Mouse (Mus musculus): ENCODE measurements around the gene Dapk1. TPM values are rescaled to one million over a fixed set of nuclear protein-coding genes. Genes with fewer than 3 reads are reported as not detected.

Gene Dapk1
- polyA plus RNA-seq, 1 experiment from 2014 or later, result 4.8 TPM

- Histone ChIP-seq H3K27ac (replicated peaks) (no peak overlapping the region), H3K27me3 (ENCODE audit: control insufficient read depth, insufficient read depth, low read length) (no peaks in the 10 kb centered on the region), H3K9ac (ENCODE audit: low read length) (no peak overlapping the region), H3K9me3 (ENCODE audit: control insufficient read depth, low read length) (no peaks in the 10 kb centered on the region), H3K36me3 (ENCODE audit: control insufficient read depth, insufficient read depth, low read length) (no peaks in the 10 kb centered on the region), H3K4me1 (replicated peaks; ENCODE audit: control insufficient read depth, insufficient read depth) (peaks cover 3% of the 10 kb centered on the region; the same call in 1 of the 2 replicates), H3K4me3 (ENCODE audit: low read depth, low read length) (no peak overlapping the region), H3K4me2 (replicated peaks; ENCODE audit: low read depth) (no peak overlapping the region)
- DNase-seq (ENCODE audit: low spot score), result no peak
- ATAC-seq (ENCODE audit: low FRiP score, low TSS enrichment), result no peak
- TF ChIP-seq CTCF (IDR thresholded peaks at IDR 0.05; ENCODE audit: low read depth) (no peak), EP300 (optimal IDR thresholded peaks at IDR 0.05) (no peak)
- WGBS, result 82% methylated on average over 9 of the region's 9 CpGs
Observed at GRCm38 (mm10) chr13:60735306-60735705, 133.6 kb downstream of the Dapk1 start.

- Histone ChIP-seq H3K4me2 (replicated peaks; ENCODE audit: low read depth) (no peak overlapping the region), H3K4me1 (replicated peaks; ENCODE audit: control insufficient read depth, insufficient read depth) (peaks cover 3% of the 10 kb centered on the region; the same call in 1 of the 2 replicates), H3K36me3 (ENCODE audit: control insufficient read depth, insufficient read depth, low read length) (no peaks in the 10 kb centered on the region), H3K4me3 (ENCODE audit: low read depth, low read length) (no peak overlapping the region), H3K27ac (replicated peaks) (no peak overlapping the region), H3K27me3 (ENCODE audit: control insufficient read depth, insufficient read depth, low read length) (no peaks in the 10 kb centered on the region), H3K9me3 (ENCODE audit: control insufficient read depth, low read length) (no peaks in the 10 kb centered on the region), H3K9ac (ENCODE audit: low read length) (no peak overlapping the region)
- DNase-seq (ENCODE audit: low spot score), result peak; percentile 27
- TF ChIP-seq CTCF (IDR thresholded peaks at IDR 0.05; ENCODE audit: low read depth) (no peak), EP300 (optimal IDR thresholded peaks at IDR 0.05) (no peak)
- WGBS, result 49% methylated on average over 13 of the region's 13 CpGs
- ATAC-seq (ENCODE audit: low FRiP score, low TSS enrichment), result peak; percentile 41
Observed at GRCm38 (mm10) chr13:60736421-60737105, 134.8 kb downstream of the Dapk1 start.

GRCm38 (mm10) chr13:60737632-60738324, 136.0 kb downstream of the Dapk1 start:
- H3K9me3 ChIP-seq (ENCODE audit: control insufficient read depth, low read length), result no peaks in the 10 kb centered on the region
- WGBS, result 10% methylated on average over 9 of the region's 9 CpGs
- H3K9ac ChIP-seq (ENCODE audit: low read length), result no peak overlapping the region
- H3K4me1 ChIP-seq (replicated peaks; ENCODE audit: control insufficient read depth, insufficient read depth), result peaks cover 3% of the 10 kb centered on the region; the same call in 1 of the 2 replicates
- no peaks in the 10 kb centered on the region for H3K36me3 ChIP-seq (ENCODE audit: control insufficient read depth, insufficient read depth, low read length)
- no peak for TF ChIP-seq CTCF (IDR thresholded peaks at IDR 0.05; ENCODE audit: low read depth)
- no peak for TF ChIP-seq EP300 (optimal IDR thresholded peaks at IDR 0.05)
- peak overlapping the region; percentile 20; the same call in 1 of the 2 replicates for H3K4me3 ChIP-seq (ENCODE audit: low read depth, low read length)
- peak overlapping the region; percentile 70 for H3K27ac ChIP-seq (replicated peaks)
- peak; percentile 77 for DNase-seq (ENCODE audit: low spot score)
- peak overlapping the region; percentile 27 for H3K4me2 ChIP-seq (replicated peaks; ENCODE audit: low read depth)
- no peaks in the 10 kb centered on the region for H3K27me3 ChIP-seq (ENCODE audit: control insufficient read depth, insufficient read depth, low read length)
- peak; percentile 84 for ATAC-seq (ENCODE audit: low FRiP score, low TSS enrichment)

- WGBS, result 8% methylated on average over 9 of the region's 9 CpGs
Observed at GRCm38 (mm10) chr13:60738429-60738828, 136.7 kb downstream of the Dapk1 start.

GRCm38 (mm10) chr13:60740248-60740647, 138.5 kb downstream of the Dapk1 start:
- Histone ChIP-seq H3K36me3 (ENCODE audit: control insufficient read depth, insufficient read depth, low read length) (no peaks in the 10 kb centered on the region), H3K9ac (ENCODE audit: low read length) (no peak overlapping the region), H3K4me3 (ENCODE audit: low read depth, low read length) (no peak overlapping the region), H3K27me3 (ENCODE audit: control insufficient read depth, insufficient read depth, low read length) (no peaks in the 10 kb centered on the region), H3K4me1 (replicated peaks; ENCODE audit: control insufficient read depth, insufficient read depth) (peaks cover 3% of the 10 kb centered on the region; the same call in 1 of the 2 replicates), H3K9me3 (ENCODE audit: control insufficient read depth, low read length) (no peaks in the 10 kb centered on the region), H3K4me2 (replicated peaks; ENCODE audit: low read depth) (no peak overlapping the region), H3K27ac (replicated peaks) (no peak overlapping the region)
- DNase-seq (ENCODE audit: low spot score), result no peak
- TF ChIP-seq EP300 (optimal IDR thresholded peaks at IDR 0.05), result no peak
- TF ChIP-seq CTCF (IDR thresholded peaks at IDR 0.05; ENCODE audit: low read depth), result peak; percentile 44
- no peak for ATAC-seq (ENCODE audit: low FRiP score, low TSS enrichment)
- 92% methylated on average over 6 of the region's 6 CpGs for WGBS

More at GRCm38 (mm10) chr13:60738429-60738828, 136.7 kb downstream of the Dapk1 start:
- Histone ChIP-seq H3K4me1 (replicated peaks; ENCODE audit: control insufficient read depth, insufficient read depth) (peaks cover 3% of the 10 kb centered on the region; the same call in 1 of the 2 replicates), H3K36me3 (ENCODE audit: control insufficient read depth, insufficient read depth, low read length) (no peaks in the 10 kb centered on the region), H3K4me3 (ENCODE audit: low read depth, low read length) (peak overlapping the region; percentile 20; the same call in 1 of the 2 replicates), H3K27ac (replicated peaks) (peak overlapping the region; percentile 70), H3K9me3 (ENCODE audit: control insufficient read depth, low read length) (no peaks in the 10 kb centered on the region), H3K4me2 (replicated peaks; ENCODE audit: low read depth) (peak overlapping the region; percentile 27), H3K27me3 (ENCODE audit: control insufficient read depth, insufficient read depth, low read length) (no peaks in the 10 kb centered on the region), H3K9ac (ENCODE audit: low read length) (no peak overlapping the region)
- DNase-seq (ENCODE audit: low spot score), result peak; percentile 74
- peak; percentile 80 for ATAC-seq (ENCODE audit: low FRiP score, low TSS enrichment)
- TF ChIP-seq CTCF (IDR thresholded peaks at IDR 0.05; ENCODE audit: low read depth) (peak; percentile 91), EP300 (optimal IDR thresholded peaks at IDR 0.05) (no peak)

Data from stomach, postnatal 0 days (tissue).